Mouse (Mus musculus): ENCODE data around the gene Rufy2. TPM values are rescaled to one million over a fixed set of nuclear protein-coding genes. Genes with fewer than 3 reads are reported as not detected.

Gene Rufy2
- total and polyA plus RNA-seq, 3 experiments: 1.8 to 2.6 TPM; not detected in 1

DNA sequence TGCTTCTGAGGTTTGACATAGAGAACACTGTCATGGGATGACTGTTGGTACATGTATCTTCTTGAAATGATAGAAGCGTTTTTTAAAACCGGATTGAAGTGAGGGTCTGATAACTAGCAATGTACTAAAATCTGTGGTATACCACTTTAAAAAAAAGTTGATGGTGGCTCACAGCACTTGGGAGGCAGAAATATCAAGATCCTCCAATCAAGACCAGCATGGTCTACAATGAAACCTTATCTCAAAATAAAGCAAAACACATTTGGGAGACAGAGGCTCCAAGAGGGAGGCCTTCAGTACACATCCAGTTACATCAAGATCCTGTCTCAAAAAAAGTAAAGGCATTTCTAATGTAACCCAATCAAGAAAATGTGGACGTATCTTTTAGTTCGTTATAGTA is 41.7 kb downstream of the Rufy2 start (continued):
- TF ChIP-seq NRF1 (IDR thresholded peaks at IDR 0.05; ENCODE audit: insufficient read depth, low read depth, low read length, poor library complexity, severe bottlenecking) (no peak), BHLHE40 (IDR thresholded peaks at IDR 0.05; ENCODE audit: borderline replicate concordance, low read depth, low read length) (0 out of 2 replicates have a peak, but pooled peaks have one; percentile 48)

DNA sequence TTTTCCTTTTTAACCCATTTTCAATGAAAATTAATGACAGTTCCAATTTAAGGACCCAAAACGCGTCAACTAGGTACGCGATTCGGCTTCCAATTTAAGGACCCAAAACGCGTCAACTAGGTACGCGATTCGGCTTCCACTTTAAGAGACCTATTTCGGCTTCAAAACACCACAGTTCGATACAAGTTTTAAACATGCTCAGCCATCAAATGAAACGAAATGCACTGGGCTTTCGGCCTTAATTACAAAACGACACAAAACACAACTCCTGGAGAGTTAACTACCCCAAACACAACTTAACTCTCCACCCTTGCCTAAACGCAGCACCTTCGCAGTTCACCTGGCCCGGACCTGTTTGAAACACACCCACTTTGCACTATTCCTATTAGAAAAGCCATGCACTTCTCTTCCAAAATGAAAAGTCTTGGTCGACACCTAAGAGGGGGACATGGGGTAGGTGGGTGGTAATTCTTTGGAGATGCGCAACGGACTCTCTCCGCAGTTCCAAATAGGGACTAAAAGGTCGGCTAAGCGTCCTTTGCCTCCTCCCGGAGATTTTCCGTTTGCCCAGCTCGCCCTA is 42.6 kb downstream of the Rufy2 start:
- no peak for TF ChIP-seq ZC3H11A (IDR thresholded peaks at IDR 0.05; ENCODE audit: low read depth, low read length)
- TF ChIP-seq CHD1 (IDR thresholded peaks at IDR 0.05; ENCODE audit: low read depth, low read length): 0 out of 2 replicates have a peak, but pooled peaks have one; percentile 6
- no peaks in the 10 kb centered on the region for H3K9me3 ChIP-seq (replicated peaks; ENCODE audit: insufficient read depth, low read length)
- H3K27ac ChIP-seq (ENCODE audit: control insufficient read depth, low read depth, low read length): peak overlapping the region; percentile 97
- peaks cover 45% of the 10 kb centered on the region for H3K79me2 ChIP-seq (ENCODE audit: control insufficient read depth, insufficient read depth, low read length, poor library complexity)
- H3K9ac ChIP-seq (ENCODE audit: control insufficient read depth, low read depth, low read length, poor library complexity, severe bottlenecking): peak overlapping the region; percentile 98
- no peaks in the 10 kb centered on the region for H3K27me3 ChIP-seq (ENCODE audit: control insufficient read depth in 1 of 2, insufficient read depth in 2 of 2, low read length in 2 of 2)
- DNase-seq (ENCODE audit: low read depth, low spot score): peak; percentile 51
- peak overlapping the region; percentile 91 to 97 for H3K4me3 ChIP-seq (ENCODE audit: control insufficient read depth in 1 of 2, insufficient read depth in 1 of 2, low read depth in 2 of 2, low read length in 2 of 2)
- peaks cover 9 to 29% of the 10 kb centered on the region in 2 experiments; a peak in 3 of 4 replicates for H3K36me3 ChIP-seq (ENCODE audit: control insufficient read depth in 1 of 2, insufficient read depth in 2 of 2, low read length in 2 of 2)
- peaks cover 2 to 12% of the 10 kb centered on the region in 2 experiments for H3K4me1 ChIP-seq (ENCODE audit: control insufficient read depth in 1 of 2, insufficient read depth in 2 of 2, low read length in 2 of 2)

DNA sequence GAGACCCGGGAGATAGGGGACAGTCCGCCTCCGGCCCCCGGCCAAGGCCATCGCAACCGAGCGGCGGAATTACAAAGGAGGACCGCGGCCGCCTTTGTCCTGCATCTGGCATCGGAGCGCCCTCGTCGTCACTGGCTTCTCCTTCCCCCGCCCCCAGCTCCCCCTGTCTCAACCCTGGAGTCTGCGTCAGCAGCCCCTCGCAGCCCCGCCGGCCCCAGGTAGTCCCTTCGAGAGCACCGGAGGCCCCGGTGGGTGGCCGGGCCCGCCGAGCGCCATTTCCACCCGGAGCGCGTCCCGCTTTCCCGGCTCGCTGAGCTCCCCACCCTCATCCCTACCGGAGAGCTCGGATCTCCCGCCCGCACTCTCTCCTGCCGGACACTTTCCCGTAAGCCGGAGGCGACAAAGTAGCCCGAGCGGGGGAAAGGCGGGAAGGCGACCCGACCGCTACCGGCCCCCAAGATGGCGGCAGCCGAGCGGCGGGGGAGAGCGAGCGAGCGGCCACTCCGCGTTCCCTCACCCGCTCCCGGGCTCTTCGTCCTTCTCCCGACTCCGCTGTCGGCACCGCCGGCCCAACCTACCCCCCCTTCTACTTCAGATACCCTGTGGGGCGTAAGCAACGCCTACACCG is 43.2 kb downstream of the Rufy2 start:
- H3K4me1 ChIP-seq (ENCODE audit: control insufficient read depth in 1 of 2, insufficient read depth in 2 of 2, low read length in 2 of 2): peaks cover 2 to 12% of the 10 kb centered on the region in 2 experiments
- peak overlapping the region; percentile 91 to 97 for H3K4me3 ChIP-seq (ENCODE audit: control insufficient read depth in 1 of 2, insufficient read depth in 1 of 2, low read depth in 2 of 2, low read length in 2 of 2)
- peak overlapping the region; percentile 98 for H3K9ac ChIP-seq (ENCODE audit: control insufficient read depth, low read depth, low read length, poor library complexity, severe bottlenecking)
- no peak for TF ChIP-seq MXI1 (IDR thresholded peaks at IDR 0.05; ENCODE audit: low read depth, low read length)
- no peak for TF ChIP-seq MYB (IDR thresholded peaks at IDR 0.05; ENCODE audit: low read depth, low read length)
- peak; percentile 35; the same call in 1 of the 2 replicates for TF ChIP-seq MAZ (IDR thresholded peaks at IDR 0.05; ENCODE audit: low read depth, low read length)
- DNase-seq (ENCODE audit: low read depth, low spot score): peak; percentile 62
- no peaks in the 10 kb centered on the region for H3K27me3 ChIP-seq (ENCODE audit: control insufficient read depth in 1 of 2, insufficient read depth in 2 of 2, low read length in 2 of 2)
- H3K27ac ChIP-seq (ENCODE audit: control insufficient read depth, low read depth, low read length): peak overlapping the region; percentile 97
- H3K79me2 ChIP-seq (ENCODE audit: control insufficient read depth, insufficient read depth, low read length, poor library complexity): peaks cover 43% of the 10 kb centered on the region
- peaks cover 3 to 29% of the 10 kb centered on the region in 2 experiments; a peak in 3 of 4 replicates for H3K36me3 ChIP-seq (ENCODE audit: control insufficient read depth in 1 of 2, insufficient read depth in 2 of 2, low read length in 2 of 2)
- no peaks in the 10 kb centered on the region for H3K9me3 ChIP-seq (replicated peaks; ENCODE audit: insufficient read depth, low read length)

DNA sequence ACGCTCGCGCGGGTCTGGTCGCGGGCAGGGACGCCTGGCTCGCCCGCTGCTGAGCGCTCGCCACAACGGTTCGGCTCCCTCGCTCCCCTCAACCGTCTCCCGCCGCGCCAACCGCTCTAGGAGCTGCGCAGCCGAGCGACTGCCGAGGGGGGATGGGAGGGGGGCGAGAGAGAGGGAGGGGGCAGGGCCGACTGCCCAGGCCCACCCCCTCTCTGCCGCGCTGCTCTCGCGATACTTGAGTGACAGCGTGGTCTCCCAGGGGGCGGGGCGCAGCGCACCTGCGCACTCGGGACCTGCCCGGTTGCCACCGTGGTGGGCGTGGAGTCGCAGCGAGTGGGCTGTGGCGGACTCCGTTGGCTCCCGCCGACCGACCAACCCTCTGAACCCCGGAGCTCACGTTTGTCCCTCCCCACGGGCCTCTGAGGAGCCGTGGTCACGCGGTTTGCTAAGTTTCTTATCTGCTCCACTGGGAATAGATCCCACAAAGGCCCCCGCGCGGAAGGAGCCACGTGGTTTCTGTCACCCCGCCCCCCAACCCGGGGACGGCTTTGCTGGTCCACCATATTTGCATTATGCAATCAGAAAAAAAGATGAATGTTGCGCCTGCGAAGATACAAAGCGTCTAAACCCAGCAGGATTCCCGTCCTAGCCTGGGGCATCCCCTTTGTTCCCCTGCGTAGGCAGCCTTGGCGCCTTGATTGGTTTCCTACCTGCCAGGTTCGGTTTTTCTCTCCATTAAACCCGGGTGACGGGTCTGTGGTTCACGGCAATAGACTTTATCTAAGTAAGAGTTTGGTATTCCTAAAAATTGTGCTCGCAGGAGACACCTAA is 43.9 kb downstream of the Rufy2 start, which contains the start of the genes Hnrnph3 and Pbld2:
TSS of gene Hnrnph3 (minus strand) at position 469 of the 831 bp plus-strand sequence.
TSS of gene Pbld2 (plus strand) at position 567 of the 831 bp plus-strand sequence.
- Histone ChIP-seq H3K36me3 (ENCODE audit: control insufficient read depth in 1 of 2, insufficient read depth in 2 of 2, low read length in 2 of 2) (peaks cover 0 to 29% of the 10 kb centered on the region in 2 experiments; a peak in 2 of 4 replicates), H3K27ac (ENCODE audit: control insufficient read depth, low read depth, low read length) (peak within 1 kb of the TSS; percentile 98), H3K4me1 (ENCODE audit: control insufficient read depth in 1 of 2, insufficient read depth in 2 of 2, low read length in 2 of 2) (peaks cover 2 to 12% of the 10 kb centered on the region in 2 experiments), H3K9me3 (replicated peaks; ENCODE audit: insufficient read depth, low read length) (no peaks in the 10 kb centered on the region), H3K27me3 (ENCODE audit: control insufficient read depth in 1 of 2, insufficient read depth in 2 of 2, low read length in 2 of 2) (no peaks in the 10 kb centered on the region), H3K9ac (ENCODE audit: control insufficient read depth, low read depth, low read length, poor library complexity, severe bottlenecking) (peak within 1 kb of the TSS; percentile 98), H3K4me3 (ENCODE audit: control insufficient read depth in 1 of 2, insufficient read depth in 1 of 2, low read depth in 2 of 2, low read length in 2 of 2) (peak within 1 kb of the TSS; percentile 91 to 97), H3K79me2 (ENCODE audit: control insufficient read depth, insufficient read depth, low read length, poor library complexity) (peaks cover 40% of the 10 kb centered on the region)
- DNase-seq (ENCODE audit: low read depth, low spot score): peak; percentile 97
- no peak for TF ChIP-seq CTCF (IDR thresholded peaks at IDR 0.05 in 2 of 3, conservative IDR thresholded peaks at IDR 0.05 in 1 of 3; ENCODE audit: control insufficient read depth in 1 of 3, insufficient read depth in 1 of 3, low read depth in 2 of 3, low read length in 3 of 3, poor library complexity in 1 of 3, severe bottlenecking in 1 of 3)
- no peak for TF ChIP-seq MAFK (IDR thresholded peaks at IDR 0.05; ENCODE audit: borderline replicate concordance, low read depth, low read length)
- TF ChIP-seq POLR2AphosphoS5 (IDR thresholded peaks at IDR 0.05; ENCODE audit: borderline replicate concordance, low read depth, low read length): 0 out of 2 replicates have a peak, but pooled peaks have one; percentile 61
- no peak for TF ChIP-seq ZNF384 (IDR thresholded peaks at IDR 0.05; ENCODE audit: low read depth, low read length)
- peak; percentile 97 for TF ChIP-seq UBTF (IDR thresholded peaks at IDR 0.05; ENCODE audit: borderline replicate concordance, insufficient read depth, low read depth, low read length)
- TF ChIP-seq ZKSCAN1 (IDR thresholded peaks at IDR 0.05; ENCODE audit: low read depth, low read length): no peak
- no peak for TF ChIP-seq SMC3 (IDR thresholded peaks at IDR 0.05; ENCODE audit: low read depth, low read length)
- TF ChIP-seq ZC3H11A (IDR thresholded peaks at IDR 0.05; ENCODE audit: low read depth, low read length): no peak
- peak; percentile 93 for TF ChIP-seq USF1 (IDR thresholded peaks at IDR 0.05; ENCODE audit: low read depth, low read length)
- no peak for TF ChIP-seq GABPA (IDR thresholded peaks at IDR 0.05; ENCODE audit: low read depth, low read length)
- peak; percentile 36 for TF ChIP-seq POLR2AphosphoS2 (IDR thresholded peaks at IDR 0.05; ENCODE audit: low read length)
- TF ChIP-seq HCFC1 (IDR thresholded peaks at IDR 0.05; ENCODE audit: low read depth, low read length): peak; percentile 81
- TF ChIP-seq BHLHE40 (IDR thresholded peaks at IDR 0.05; ENCODE audit: borderline replicate concordance, low read depth, low read length): peak; percentile 59
- TF ChIP-seq RAD21 (IDR thresholded peaks at IDR 0.05; ENCODE audit: low read depth, low read length): no peak
